Mouse (Mus musculus): ENCODE results near the gene Usp49.

- no peak for TF ChIP-seq CTCF (IDR thresholded peaks at IDR 0.05; ENCODE audit: control insufficient read depth, insufficient read depth, insufficient replicate concordance, low read depth, low read length)
- no peak for TF ChIP-seq POLR2A (IDR thresholded peaks at IDR 0.05; ENCODE audit: control insufficient read depth, low read depth, low read length)
These were observed 12.5 kb downstream of the Usp49 start for GRCm38 (mm10) chr17:47642992-47643391.

All from testis, adult 2 months (tissue).